Mouse (Mus musculus) embryonic facial prominence, embryonic 10.5 days (tissue): Measurements from ENCODE around the gene Slc16a7. TPM values are rescaled to one million over a fixed set of nuclear protein-coding genes. Genes with fewer than 3 reads are reported as not detected.
A peak's percentile ranks its signal among the peaks of the same experiment; 100 is the strongest.

Source experiments
- DNase-seq: peaks from one replicate; pipeline ENCODE4 v3.0.0-alpha.2; 2017; ENCODE audit warnings: low spot score
- H3K27ac ChIP-seq: fragments of 300-500 bp; sonication (generic); replicated peaks from 2 replicates; pipeline ENCODE4 v1.5.1; 2016; ENCODE audit warnings: mild to moderate bottlenecking
- H3K27me3 ChIP-seq: fragments of 300-500 bp; sonication (generic); replicated peaks from 2 replicates; pipeline ENCODE4 v1.6.1; 2016; ENCODE audit warnings: low read depth, mild to moderate bottlenecking; ENCODE audit not compliant: poor library complexity, severe bottlenecking
- H3K36me3 ChIP-seq: fragments of 300-500 bp; sonication (generic); replicated peaks from 2 replicates; pipeline ENCODE4 v1.6.1; 2016; ENCODE audit warnings: mild to moderate bottlenecking, moderate library complexity
- H3K4me1 ChIP-seq: fragments of 300-500 bp; sonication (generic); 2 replicates; pipeline ENCODE4 v1.6.1; 2016
- H3K4me3 ChIP-seq: fragments of 300-500 bp; sonication (generic); 2 replicates; pipeline ENCODE4 v1.5.1; 2016; ENCODE audit warnings: mild to moderate bottlenecking, moderate library complexity
- H3K9me3 ChIP-seq: fragments of 300-500 bp; sonication (generic); 2 replicates; pipeline ENCODE4 v1.6.1; 2016; ENCODE audit warnings: mild to moderate bottlenecking
- WGBS: fragments of 180-500 bp; shearing (Covaris S2); methylation state at CpG from one replicate; pipeline ENCODE4 v1.1.7; 2016; 5-methylcytosine and 5-hydroxymethylcytosine counted together
- polyA plus RNA-seq: library from polyadenylated mRNA; unstranded; fragments of >200 nt; fragmentation: Nextera tagmentation; extraction: Ambion mirVana; gene quantifications from 2 replicates; pipeline ENCODE4 v1.2.1, GENCODE M21; 2016

Slc16a7 gene
- polyA plus RNA-seq, 1 experiment from 2014 or later = 5.3 TPM

DNA sequence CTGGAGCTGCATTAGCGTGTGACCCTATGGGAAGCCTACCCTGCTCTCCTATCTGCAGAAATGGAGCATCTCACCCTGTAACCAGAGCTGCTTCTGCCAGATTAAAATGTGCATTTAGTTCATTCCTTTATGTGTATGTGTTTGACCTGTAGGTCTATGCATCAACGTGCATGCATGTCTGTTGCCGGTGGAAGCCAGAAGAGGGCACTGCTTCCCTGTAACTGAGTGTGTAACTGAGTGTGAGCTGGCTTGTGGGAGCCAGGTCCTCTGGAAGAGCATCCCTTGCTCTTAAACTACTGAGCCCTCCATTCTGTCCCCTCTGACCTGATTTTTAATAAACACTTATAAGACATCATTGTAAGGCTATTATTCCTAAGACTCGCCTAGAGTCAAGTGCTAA lies 124.3 kb downstream of the Slc16a7 start:
- DNase-seq = peak; percentile 64
- Histone ChIP-seq H3K4me1 (no peaks in the 10 kb centered on the region), H3K4me3 (no peak overlapping the region), H3K36me3 (no peaks in the 10 kb centered on the region), H3K27me3 (no peaks in the 10 kb centered on the region), H3K9me3 (no peaks in the 10 kb centered on the region), H3K27ac (no peak overlapping the region)
- WGBS = 62% methylated on average over 4 of the region's 4 CpGs

DNA sequence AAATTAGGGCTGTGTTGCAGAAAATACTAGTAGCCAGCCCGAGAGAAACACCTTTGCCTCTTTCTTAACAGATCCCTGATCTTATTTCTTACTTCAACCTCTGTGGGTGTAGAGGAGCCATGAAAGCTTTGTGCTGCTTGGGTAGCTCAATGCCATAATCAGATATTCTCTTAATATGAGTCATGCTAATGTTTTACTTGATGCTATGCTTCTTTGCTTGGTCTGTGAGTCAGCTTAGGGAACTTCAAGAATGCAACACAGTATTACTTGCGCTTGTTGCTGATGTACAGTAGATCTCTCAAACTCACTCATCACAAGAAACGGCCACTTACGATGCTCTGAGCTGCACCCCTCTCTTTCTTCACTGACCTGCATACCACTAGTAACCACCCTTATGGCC lies 133.4 kb downstream of the Slc16a7 start:
- DNase-seq = no peak
- Histone ChIP-seq H3K4me1 (no peaks in the 10 kb centered on the region), H3K9me3 (no peaks in the 10 kb centered on the region), H3K27me3 (no peaks in the 10 kb centered on the region), H3K36me3 (no peaks in the 10 kb centered on the region), H3K27ac (no peak overlapping the region), H3K4me3 (no peak overlapping the region)
- 87% methylated on average over 4 of the region's 4 CpGs for WGBS

- Histone ChIP-seq H3K27me3 (no peaks in the 10 kb centered on the region), H3K9me3 (no peaks in the 10 kb centered on the region), H3K36me3 (no peaks in the 10 kb centered on the region), H3K27ac (no peak overlapping the region), H3K4me1 (no peaks in the 10 kb centered on the region), H3K4me3 (no peak overlapping the region)
- 78% methylated on average over 2 of the region's 2 CpGs for WGBS
- no peak for DNase-seq
Measured at GRCm38 (mm10) chr10:125214536-125214935, 174.7 kb downstream of the Slc16a7 start.

DNA sequence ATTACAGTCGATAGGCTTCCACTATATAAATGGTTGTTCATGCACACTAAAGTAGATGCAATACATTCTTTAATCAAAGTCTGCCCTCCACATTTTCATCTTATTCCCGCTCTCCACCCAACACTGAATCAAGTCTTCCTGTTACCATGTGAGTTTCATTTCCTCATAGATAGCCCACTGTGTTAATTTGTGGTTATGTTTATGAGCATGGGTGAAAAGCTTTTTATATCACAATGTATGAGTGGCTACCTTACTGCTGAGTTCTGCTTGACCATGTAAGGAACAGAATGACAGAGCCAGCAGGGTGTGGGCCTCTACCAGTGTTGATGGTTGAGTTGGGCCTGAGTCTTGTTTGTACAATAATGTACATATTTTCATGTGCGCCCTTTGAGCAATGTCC lies 175.5 kb downstream of the Slc16a7 start:
- Histone ChIP-seq H3K9me3 (no peaks in the 10 kb centered on the region), H3K27me3 (no peaks in the 10 kb centered on the region), H3K4me3 (no peak overlapping the region), H3K4me1 (no peaks in the 10 kb centered on the region), H3K27ac (no peak overlapping the region), H3K36me3 (no peaks in the 10 kb centered on the region)
- DNase-seq = no peak
- WGBS = 92% methylated on average over 3 of the region's 3 CpGs

DNA sequence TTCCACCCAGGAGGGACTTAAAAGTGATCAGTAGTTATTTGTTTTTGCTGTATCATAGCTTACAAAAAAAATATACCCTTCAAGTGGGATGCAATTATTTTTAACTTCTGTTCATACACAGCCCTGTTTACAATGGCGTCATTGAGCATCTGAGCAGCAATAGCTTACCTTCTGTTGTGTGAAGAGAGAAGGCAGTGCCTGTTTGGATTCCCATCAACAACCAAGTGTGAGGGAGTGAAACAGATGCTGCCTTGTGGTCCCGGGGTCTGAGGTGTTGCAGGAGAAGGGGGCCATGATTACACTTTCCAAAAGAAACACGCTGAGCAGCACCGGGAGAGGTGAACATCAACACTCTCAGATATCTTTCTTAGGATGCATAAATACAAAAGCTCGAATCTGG lies 201.7 kb downstream of the Slc16a7 start:
- Histone ChIP-seq H3K36me3 (no peaks in the 10 kb centered on the region), H3K27ac (no peak overlapping the region), H3K4me1 (no peaks in the 10 kb centered on the region), H3K9me3 (no peaks in the 10 kb centered on the region), H3K4me3 (no peak overlapping the region), H3K27me3 (no peaks in the 10 kb centered on the region)
- DNase-seq = no peak
- 83% methylated on average over 5 of the region's 5 CpGs for WGBS

- DNase-seq = no peak
- WGBS = 91% methylated on average over 4 of the region's 4 CpGs
Measured at GRCm38 (mm10) chr10:125185387-125185786, 203.9 kb downstream of the Slc16a7 start.

GRCm38 (mm10) chr10:125184146-125184545 lies 205.1 kb downstream of the Slc16a7 start:
- Histone ChIP-seq H3K27me3 (no peaks in the 10 kb centered on the region), H3K4me3 (no peak overlapping the region), H3K9me3 (no peaks in the 10 kb centered on the region), H3K36me3 (no peaks in the 10 kb centered on the region), H3K27ac (no peak overlapping the region), H3K4me1 (no peaks in the 10 kb centered on the region)
- no peak for DNase-seq
- WGBS = 30% methylated on average over 5 of the region's 5 CpGs

More at GRCm38 (mm10) chr10:125185387-125185786, 203.9 kb downstream of the Slc16a7 start:
- no peak overlapping the region for H3K4me3 ChIP-seq
- H3K9me3 ChIP-seq = no peaks in the 10 kb centered on the region
- no peaks in the 10 kb centered on the region for H3K36me3 ChIP-seq
- H3K27me3 ChIP-seq = no peaks in the 10 kb centered on the region
- no peaks in the 10 kb centered on the region for H3K4me1 ChIP-seq
- H3K27ac ChIP-seq = no peak overlapping the region

GRCm38 (mm10) chr10:125182545-125182944 lies 206.7 kb downstream of the Slc16a7 start:
- H3K27ac ChIP-seq = no peak overlapping the region
- H3K4me1 ChIP-seq = no peaks in the 10 kb centered on the region
- WGBS = 91% methylated on average over 3 of the region's 3 CpGs
- DNase-seq = no peak
- H3K36me3 ChIP-seq = no peaks in the 10 kb centered on the region
- H3K27me3 ChIP-seq = no peaks in the 10 kb centered on the region
- no peak overlapping the region for H3K4me3 ChIP-seq
- H3K9me3 ChIP-seq = no peaks in the 10 kb centered on the region

GRCm38 (mm10) chr10:125177782-125178181 lies 211.5 kb downstream of the Slc16a7 start:
- H3K9me3 ChIP-seq = no peaks in the 10 kb centered on the region
- H3K27me3 ChIP-seq = no peaks in the 10 kb centered on the region
- 81% methylated on average over 2 of the region's 2 CpGs for WGBS
- no peaks in the 10 kb centered on the region for H3K36me3 ChIP-seq
- no peak overlapping the region for H3K27ac ChIP-seq
- H3K4me1 ChIP-seq = no peaks in the 10 kb centered on the region
- H3K4me3 ChIP-seq = no peak overlapping the region
- no peak for DNase-seq

DNA sequence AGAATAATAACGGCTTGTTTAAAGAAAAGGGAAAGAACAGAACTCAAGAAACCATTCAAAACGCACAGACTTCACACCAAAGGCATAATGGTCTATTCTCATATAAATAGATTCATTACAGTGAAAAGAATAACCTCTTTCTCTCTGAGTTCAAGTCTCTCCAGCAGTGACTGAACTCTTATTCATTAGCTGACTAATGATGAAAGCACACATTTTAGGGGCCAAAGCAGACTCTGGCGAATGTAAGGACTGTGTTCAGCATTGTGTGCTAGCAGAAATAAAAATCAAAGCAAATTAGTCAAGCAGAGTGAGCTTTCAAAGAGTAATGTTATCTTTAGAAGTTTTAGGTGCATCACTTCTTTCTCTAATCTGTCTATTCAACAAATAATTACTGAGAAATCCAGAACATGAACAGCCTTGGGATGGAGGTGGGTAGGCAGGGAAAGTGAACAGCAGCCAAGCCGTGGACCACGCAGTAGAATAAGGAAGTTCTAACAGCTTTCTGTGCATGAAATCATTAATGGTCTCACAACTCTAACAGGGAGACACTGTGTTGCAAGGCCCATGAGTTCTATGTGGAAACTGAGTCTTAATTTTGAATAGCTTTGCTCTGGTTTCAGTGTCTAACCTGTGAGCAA lies 214.1 kb downstream of the Slc16a7 start:
- H3K27ac ChIP-seq = no peak overlapping the region
- no peak for DNase-seq
- no peak overlapping the region for H3K4me3 ChIP-seq
- H3K36me3 ChIP-seq = no peaks in the 10 kb centered on the region
- 64% methylated on average over 5 of the region's 5 CpGs for WGBS
- H3K4me1 ChIP-seq = no peaks in the 10 kb centered on the region
- no peaks in the 10 kb centered on the region for H3K27me3 ChIP-seq
- H3K9me3 ChIP-seq = no peaks in the 10 kb centered on the region

GRCm38 (mm10) chr10:125171625-125172024 lies 217.6 kb downstream of the Slc16a7 start:
- Histone ChIP-seq H3K4me3 (no peak overlapping the region), H3K27me3 (no peaks in the 10 kb centered on the region), H3K4me1 (no peaks in the 10 kb centered on the region), H3K9me3 (no peaks in the 10 kb centered on the region), H3K27ac (no peak overlapping the region), H3K36me3 (no peaks in the 10 kb centered on the region)
- DNase-seq = no peak
- 91% methylated on average over 10 of the region's 10 CpGs for WGBS

DNA sequence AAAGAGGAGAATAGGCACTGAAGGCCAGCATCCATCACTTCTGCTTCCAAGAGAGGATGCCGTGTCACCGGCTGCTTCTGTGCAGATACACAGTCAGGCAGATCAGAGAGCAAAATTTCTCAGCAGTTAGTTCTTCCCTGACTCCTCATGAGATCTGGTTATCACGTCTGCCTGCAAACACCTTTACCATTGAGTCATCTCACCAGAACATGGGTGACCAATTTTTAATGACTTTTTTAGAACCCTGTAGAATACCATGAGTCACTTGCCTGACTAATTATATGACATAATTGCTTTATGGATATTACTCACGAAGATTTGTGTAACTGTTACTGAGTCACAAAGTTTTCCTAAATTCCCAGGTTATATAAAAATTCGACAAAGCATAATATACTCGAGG lies 218.1 kb downstream of the Slc16a7 start:
- H3K27me3 ChIP-seq = no peaks in the 10 kb centered on the region
- no peak for DNase-seq
- no peaks in the 10 kb centered on the region for H3K9me3 ChIP-seq
- H3K36me3 ChIP-seq = no peaks in the 10 kb centered on the region
- no peaks in the 10 kb centered on the region for H3K4me1 ChIP-seq
- no peak overlapping the region for H3K4me3 ChIP-seq
- H3K27ac ChIP-seq = no peak overlapping the region
- WGBS = 87% methylated on average over 6 of the region's 6 CpGs
